ENCODE assay signal across 8 mouse cellular contexts in the genomic region with DNA sequence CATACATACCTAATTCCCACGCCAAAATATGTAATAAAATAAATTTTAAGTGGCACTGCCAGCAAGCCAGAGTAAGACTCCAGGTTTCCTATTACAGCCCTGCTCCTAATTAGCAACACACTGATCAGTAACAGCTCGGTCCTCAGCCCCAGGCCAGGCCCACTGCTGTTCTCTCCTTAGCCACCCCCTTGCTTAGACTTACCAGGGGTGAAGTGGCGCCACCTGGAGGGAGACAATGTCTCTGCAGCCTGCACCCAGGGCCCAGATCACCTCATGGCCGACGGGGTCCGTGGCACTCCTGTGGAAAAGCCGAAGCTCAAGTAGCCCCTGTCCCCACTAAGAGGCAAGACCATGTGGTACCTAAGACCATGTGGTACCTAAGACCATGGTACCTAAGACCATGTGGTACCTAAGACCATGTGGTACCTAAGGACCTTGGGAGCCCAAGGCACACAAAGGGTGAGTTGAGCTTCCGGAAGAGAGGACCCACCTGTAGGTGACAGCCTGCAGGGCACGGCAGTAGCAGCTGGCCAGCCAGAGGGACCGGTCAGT. TPM values are rescaled to one million over a fixed set of nuclear protein-coding genes. Genes with fewer than 3 reads are reported as not detected.
DNase-seq lines count a peak whose midpoint lies in the region; ATAC-seq lines count a peak whose summit lies in the region.
"Had no signal": no experiment of that assay in that cellular context is flagged by ENCODE, and none has a peak within 500 bp of the region (broad histone marks: within the 10 kb centered on the region; RNA-seq: fewer than 3 reads in every experiment).

No protein-coding gene starts in this region.

- WGBS in neural tube, embryonic 15.5 days, result 40% methylated on average over 10 of the region's 10 CpGs
- 46% methylated on average over 10 of the region's 10 CpGs for WGBS in midbrain, embryonic 15.5 days

- no peaks in the 10 kb centered on the region for H3K9me3 ChIP-seq in neural tube, embryonic 15.5 days (replicated peaks)
- H3K9me3 ChIP-seq in midbrain, embryonic 15.5 days, result no peaks in the 10 kb centered on the region

- peaks cover 3% of the 10 kb centered on the region; the same call in 1 of the 2 replicates for H3K27me3 ChIP-seq in neural tube, embryonic 15.5 days (replicated peaks)
- no peaks in the 10 kb centered on the region for H3K27me3 ChIP-seq in midbrain, embryonic 15.5 days (replicated peaks)

- peaks cover 4% of the 10 kb centered on the region; the same call in 1 of the 2 replicates for H3K4me1 ChIP-seq in neural tube, embryonic 15.5 days
- no peaks in the 10 kb centered on the region for H3K4me1 ChIP-seq in midbrain, embryonic 15.5 days

- no peak overlapping the region for H3K9ac ChIP-seq in neural tube, embryonic 15.5 days (replicated peaks)
- H3K9ac ChIP-seq in midbrain, embryonic 15.5 days, result no peak overlapping the region

- no peak overlapping the region for H3K4me2 ChIP-seq in neural tube, embryonic 15.5 days
- H3K4me2 ChIP-seq in midbrain, embryonic 15.5 days, result no peak overlapping the region

- no peak overlapping the region for H3K4me3 ChIP-seq in neural tube, embryonic 15.5 days (replicated peaks)
- no peak overlapping the region for H3K4me3 ChIP-seq in midbrain, embryonic 15.5 days

- DNase-seq in neural tube, embryonic 10.5 days (ENCODE audit: extremely low spot score, low spot score), result peak; percentile 32
- DNase-seq in adrenal gland, postnatal 36 days, result peak; percentile 54 to 56
- no peak for DNase-seq in urinary bladder, adult 2 months (ENCODE audit: low spot score)
- DNase-seq in layer of hippocampus, adult 8-10 months (ENCODE audit: low spot score in 2 of 2), result no peak

- no peak overlapping the region for H3K27ac ChIP-seq in neural tube, embryonic 15.5 days (replicated peaks)
- no peak overlapping the region for H3K27ac ChIP-seq in midbrain, embryonic 15.5 days

- H3K36me3 ChIP-seq in neural tube, embryonic 15.5 days, result peaks cover 42% of the 10 kb centered on the region
- H3K36me3 ChIP-seq in midbrain, embryonic 15.5 days (replicated peaks), result 0 out of 2 replicates have a peak, but pooled peaks cover 8% of the 10 kb centered on the region

- no peak for ATAC-seq in neural tube, embryonic 15.5 days (ENCODE audit: low FRiP score)
- peak; percentile 70 for ATAC-seq in granulocyte monocyte progenitor cell, adult 5-6 weeks (replicated peaks; ENCODE audit: poor library complexity, severe bottlenecking)
- ATAC-seq in midbrain, embryonic 15.5 days (replicated peaks), result peak; percentile 35; the same call in 1 of the 2 replicates

RNA-seq across cellular contexts. Expression of gene Fbxo41, which starts 25.4 kb away (rescaled TPM):
- polyA plus RNA-seq in neural tube, embryonic 15.5 days (2015; fragmentation: Nextera tagmentation; extraction: Ambion mirVana), result 8.2 and 9.5 TPM in 2 replicates
- under 1 TPM; 0.40 to 0.53 TPM for total RNA-seq in adrenal gland, postnatal 36 days (2021)
- not detected in 2 replicates for total RNA-seq in granulocyte monocyte progenitor cell, adult 5-6 weeks (2014; fragmentation: Nextera tagmentation)
- total RNA-seq in granulocyte monocyte progenitor cell, adult 5-6 weeks (2017), result not detected in 2 replicates
- polyA plus RNA-seq in midbrain, embryonic 15.5 days (2015; fragmentation: Nextera tagmentation; extraction: Ambion mirVana), result 11.4 and 11.5 TPM in 2 replicates
- 2.2 TPM in 2 replicates for polyA plus RNA-seq in urinary bladder, adult 2 months (2012; rRNA removed)
- total RNA-seq in layer of hippocampus, adult 8-10 months (2022), result 10 to 100 TPM; 68.2 to 87.1 (median 81.3) TPM

RNA-seq across cellular contexts. Expression of gene Pradc1, which starts 25.7 kb away (rescaled TPM):
- polyA plus RNA-seq in neural tube, embryonic 15.5 days (2015; fragmentation: Nextera tagmentation; extraction: Ambion mirVana), result 27.4 and 32.7 TPM in 2 replicates
- total RNA-seq in adrenal gland, postnatal 36 days (2021), result 10 to 100 TPM; 11.5 to 14.4 TPM
- total RNA-seq in granulocyte monocyte progenitor cell, adult 5-6 weeks (2014; fragmentation: Nextera tagmentation), result 26.8 and 31.7 TPM in 2 replicates
- 10.2 and 16.8 TPM in 2 replicates for total RNA-seq in granulocyte monocyte progenitor cell, adult 5-6 weeks (2017)
- polyA plus RNA-seq in midbrain, embryonic 15.5 days (2015; fragmentation: Nextera tagmentation; extraction: Ambion mirVana), result 18.5 and 22.6 TPM in 2 replicates
- polyA plus RNA-seq in urinary bladder, adult 2 months (2012; rRNA removed), result 14.1 and 17.2 TPM in 2 replicates
- total RNA-seq in layer of hippocampus, adult 8-10 months (2022), result 10 to 100 TPM; 18.0 to 20.9 (median 18.0) TPM

RNA-seq across cellular contexts. Expression of gene Cct7, which starts 26.1 kb away (rescaled TPM):
- 559 and 582 TPM in 2 replicates for polyA plus RNA-seq in neural tube, embryonic 15.5 days (2015; fragmentation: Nextera tagmentation; extraction: Ambion mirVana)
- 100 to 1,000 TPM; 267 to 301 TPM for total RNA-seq in adrenal gland, postnatal 36 days (2021)
- total RNA-seq in granulocyte monocyte progenitor cell, adult 5-6 weeks (2014; fragmentation: Nextera tagmentation), result 218 and 263 TPM in 2 replicates
- total RNA-seq in granulocyte monocyte progenitor cell, adult 5-6 weeks (2017), result 327 and 340 TPM in 2 replicates
- 586 and 601 TPM in 2 replicates for polyA plus RNA-seq in midbrain, embryonic 15.5 days (2015; fragmentation: Nextera tagmentation; extraction: Ambion mirVana)
- polyA plus RNA-seq in urinary bladder, adult 2 months (2012; rRNA removed), result 154 and 155 TPM in 2 replicates
- 100 to 1,000 TPM; 214 to 247 (median 220) TPM for total RNA-seq in layer of hippocampus, adult 8-10 months (2022)

RNA-seq across cellular contexts. Expression of gene Egr4, which starts 35.9 kb away (rescaled TPM):
- polyA plus RNA-seq in neural tube, embryonic 15.5 days (2015; fragmentation: Nextera tagmentation; extraction: Ambion mirVana), result 0.14 TPM in 1 of 2 replicates, not detected in the other
- not detected for total RNA-seq in adrenal gland, postnatal 36 days (2021)
- total RNA-seq in granulocyte monocyte progenitor cell, adult 5-6 weeks (2014; fragmentation: Nextera tagmentation), result not detected in 2 replicates
- not detected in 2 replicates for total RNA-seq in granulocyte monocyte progenitor cell, adult 5-6 weeks (2017)
- not detected in 2 replicates for polyA plus RNA-seq in midbrain, embryonic 15.5 days (2015; fragmentation: Nextera tagmentation; extraction: Ambion mirVana)
- polyA plus RNA-seq in urinary bladder, adult 2 months (2012; rRNA removed), result 0.03 TPM in 1 of 2 replicates, not detected in the other
- 10 to 100 TPM; 18.5 to 24.4 (median 20.1) TPM for total RNA-seq in layer of hippocampus, adult 8-10 months (2022)
- polyA plus RNA-seq: stomach, embryonic 16.5 days had no signal

RNA-seq across cellular contexts. Expression of gene Smyd5, which starts 45.7 kb away (rescaled TPM):
- 75.6 and 79.1 TPM in 2 replicates for polyA plus RNA-seq in neural tube, embryonic 15.5 days (2015; fragmentation: Nextera tagmentation; extraction: Ambion mirVana)
- total RNA-seq in adrenal gland, postnatal 36 days (2021), result 10 to 100 TPM; 31.2 to 35.9 TPM
- total RNA-seq in granulocyte monocyte progenitor cell, adult 5-6 weeks (2014; fragmentation: Nextera tagmentation), result 54.1 and 64.2 TPM in 2 replicates
- 50.5 and 56.3 TPM in 2 replicates for total RNA-seq in granulocyte monocyte progenitor cell, adult 5-6 weeks (2017)
- polyA plus RNA-seq in midbrain, embryonic 15.5 days (2015; fragmentation: Nextera tagmentation; extraction: Ambion mirVana), result 67.6 and 73.2 TPM in 2 replicates
- polyA plus RNA-seq in urinary bladder, adult 2 months (2012; rRNA removed), result 20.6 and 28.0 TPM in 2 replicates
- total RNA-seq in layer of hippocampus, adult 8-10 months (2022), result 10 to 100 TPM; 49.4 to 57.5 (median 53.2) TPM

Comparison
In these comparisons a context has a peak if more than half of its experiments do, and no peak if none do; other contexts are left out.
1. DNase-seq: peak in neural tube, embryonic 10.5 days (single experiment) and adrenal gland, postnatal 36 days (2 of 2); none in urinary bladder, adult 2 months (single experiment) and layer of hippocampus, adult 8-10 months (0 of 2).
2. RNA of gene Fbxo41, which starts 25.4 kb away (total RNA-seq): 68.2 to 87.1 TPM in layer of hippocampus, adult 8-10 months; 0.40 to 0.53 TPM in adrenal gland, postnatal 36 days and not detected in granulocyte monocyte progenitor cell, adult 5-6 weeks; every median in the first group is over 10 times any median in the second.